Mouse (Mus musculus): ENCODE measurements at regions not wholly inside any gene's neighbourhood (a gene's known extent, or its start where the extent isn't known, plus 50 kb on each side); places are given as distances from the start of the nearest gene placed in this dataset.
A peak's percentile ranks its signal among the peaks of the same experiment; 100 is the strongest.

DNA sequence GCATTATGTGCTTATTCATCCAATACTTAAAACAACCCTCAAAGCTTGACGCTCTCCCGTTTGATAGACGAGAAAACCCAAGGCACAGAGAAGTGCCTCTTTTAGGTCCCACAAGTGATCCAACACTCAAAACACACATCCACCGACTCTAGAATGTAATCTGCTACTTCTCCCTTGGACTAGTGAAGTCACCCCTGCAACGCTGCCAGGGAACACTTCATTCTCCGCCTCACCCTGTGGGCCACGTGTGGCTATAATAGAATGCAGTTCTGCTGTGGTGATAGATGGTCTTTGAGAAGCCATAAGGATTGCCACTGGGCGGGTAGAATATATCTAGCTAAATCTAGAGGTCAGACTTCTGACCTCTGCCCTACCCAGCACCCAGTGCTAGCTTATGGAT, 57.0 kb upstream of the Kdm7a start:
- Histone ChIP-seq H3K27me3 (ENCODE audit: control insufficient read depth, insufficient read depth, low read length) (no peaks in the 10 kb centered on the region), H3K4me2 (ENCODE audit: low read depth, low read length) (no peak overlapping the region), H3K9me3 (replicated peaks; ENCODE audit: control insufficient read depth, low read length) (no peaks in the 10 kb centered on the region), H3K4me3 (ENCODE audit: low read length) (no peak overlapping the region), H3K4me1 (ENCODE audit: control insufficient read depth, insufficient read depth, low read length) (peaks cover 14% of the 10 kb centered on the region), H3K36me3 (ENCODE audit: control insufficient read depth, insufficient read depth) (no peaks in the 10 kb centered on the region), H3K27ac (ENCODE audit: low read length) (no peak overlapping the region), H3K9ac (ENCODE audit: low read length) (no peak overlapping the region)
- WGBS = 57% methylated on average over 8 of the region's 8 CpGs
- no peak; the same call in 1 of the 2 replicates for ATAC-seq (replicated peaks; ENCODE audit: extremely low read depth, insufficient read depth, low FRiP score)

DNA sequence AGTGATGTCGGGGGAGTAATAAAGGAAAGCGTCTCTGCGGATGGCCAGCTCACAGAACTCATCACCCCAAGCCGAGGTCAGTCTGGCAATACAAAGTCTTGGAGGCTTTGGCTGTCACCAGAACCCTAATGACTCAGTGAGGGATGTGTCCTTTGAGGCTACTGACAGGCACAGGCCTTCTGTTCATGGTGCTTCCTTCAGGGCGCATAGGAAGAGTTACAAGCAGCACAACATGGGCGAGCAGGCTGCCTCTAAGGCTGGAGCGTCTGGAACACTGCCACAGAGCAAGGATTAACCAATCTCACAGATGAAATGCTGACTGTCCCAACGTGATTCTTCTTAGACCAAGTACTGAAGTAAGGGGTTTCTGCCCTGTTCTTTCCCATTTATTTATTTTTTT, 55.4 kb upstream of the Kdm7a start:
- no peaks in the 10 kb centered on the region for H3K27me3 ChIP-seq (ENCODE audit: control insufficient read depth, insufficient read depth, low read length)
- WGBS = 73% methylated on average over 8 of the region's 8 CpGs
- no peak for ATAC-seq (replicated peaks; ENCODE audit: extremely low read depth, insufficient read depth, low FRiP score)

DNA sequence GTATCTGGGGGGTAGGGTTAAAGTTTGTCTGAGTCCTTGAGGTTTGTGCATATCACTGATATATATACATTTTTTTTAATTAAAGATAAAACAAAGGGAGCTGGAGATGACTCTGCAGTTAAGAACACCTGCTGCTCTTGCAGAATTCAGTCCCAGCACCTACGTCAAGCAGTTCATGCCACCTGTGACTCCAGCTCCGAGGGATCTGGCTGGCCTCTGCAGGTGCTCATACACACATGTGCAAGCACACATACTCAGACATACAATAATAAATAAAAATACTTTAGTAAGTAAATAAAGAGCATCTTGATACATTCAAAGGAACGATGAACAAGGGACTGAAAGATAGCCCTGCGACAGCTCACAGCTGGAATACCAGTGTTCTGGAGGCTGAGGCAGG, 53.9 kb upstream of the Kdm7a start:
- H3K9ac ChIP-seq (ENCODE audit: low read length) = no peak overlapping the region
- ATAC-seq (replicated peaks; ENCODE audit: extremely low read depth, insufficient read depth, low FRiP score) = no peak
- no peak overlapping the region for H3K27ac ChIP-seq (ENCODE audit: low read length)
- no peaks in the 10 kb centered on the region for H3K9me3 ChIP-seq (replicated peaks; ENCODE audit: control insufficient read depth, low read length)
- H3K4me3 ChIP-seq (ENCODE audit: low read length) = no peak overlapping the region
- H3K27me3 ChIP-seq (ENCODE audit: control insufficient read depth, insufficient read depth, low read length) = no peaks in the 10 kb centered on the region
- no peaks in the 10 kb centered on the region for H3K36me3 ChIP-seq (ENCODE audit: control insufficient read depth, insufficient read depth)
- H3K4me2 ChIP-seq (ENCODE audit: low read depth, low read length) = no peak overlapping the region
- peaks cover 22% of the 10 kb centered on the region for H3K4me1 ChIP-seq (ENCODE audit: control insufficient read depth, insufficient read depth, low read length)
- 89% methylated on average over 4 of the region's 4 CpGs for WGBS

More for the DNA sequence above, 55.4 kb upstream of the Kdm7a start:
- Histone ChIP-seq H3K4me1 (ENCODE audit: control insufficient read depth, insufficient read depth, low read length) (peaks cover 22% of the 10 kb centered on the region), H3K9me3 (replicated peaks; ENCODE audit: control insufficient read depth, low read length) (no peaks in the 10 kb centered on the region), H3K27ac (ENCODE audit: low read length) (no peak overlapping the region), H3K36me3 (ENCODE audit: control insufficient read depth, insufficient read depth) (no peaks in the 10 kb centered on the region), H3K4me2 (ENCODE audit: low read depth, low read length) (no peak overlapping the region), H3K9ac (ENCODE audit: low read length) (no peak overlapping the region), H3K4me3 (ENCODE audit: low read length) (no peak overlapping the region)

- H3K27ac ChIP-seq (ENCODE audit: low read length) = no peak overlapping the region
- H3K4me2 ChIP-seq (ENCODE audit: low read depth, low read length) = no peak overlapping the region
- no peak overlapping the region for H3K4me3 ChIP-seq (ENCODE audit: low read length)
- no peak overlapping the region for H3K9ac ChIP-seq (ENCODE audit: low read length)
- peaks cover 13% of the 10 kb centered on the region for H3K4me1 ChIP-seq (ENCODE audit: control insufficient read depth, insufficient read depth, low read length)
- no peaks in the 10 kb centered on the region for H3K27me3 ChIP-seq (ENCODE audit: control insufficient read depth, insufficient read depth, low read length)
- 93% methylated on average over 1 of the region's 1 CpGs for WGBS
- H3K36me3 ChIP-seq (ENCODE audit: control insufficient read depth, insufficient read depth) = no peaks in the 10 kb centered on the region
- ATAC-seq (replicated peaks; ENCODE audit: extremely low read depth, insufficient read depth, low FRiP score) = no peak
- no peaks in the 10 kb centered on the region for H3K9me3 ChIP-seq (replicated peaks; ENCODE audit: control insufficient read depth, low read length)
Measured at GRCm38 (mm10) chr6:39259129-39259528, 52.5 kb upstream of the Kdm7a start.

DNA sequence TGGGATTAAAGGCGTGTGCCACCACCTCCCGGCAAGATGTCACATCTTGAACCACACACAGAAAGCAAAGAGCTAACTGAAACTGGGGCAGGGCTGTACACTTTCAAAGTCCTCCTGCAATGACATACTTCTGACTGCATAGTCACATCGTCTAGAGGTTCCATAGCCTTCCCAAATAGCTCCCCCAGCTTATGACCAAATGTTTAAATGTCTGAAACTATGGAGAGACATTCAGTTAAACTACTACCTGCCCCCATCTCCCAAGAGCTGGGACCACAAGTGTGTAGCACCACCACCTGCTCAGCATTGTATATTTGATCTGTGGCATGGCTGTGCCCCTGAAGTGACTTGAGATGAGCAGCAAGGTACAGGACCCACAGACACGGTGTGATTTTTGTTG, 52.1 kb upstream of the Kdm7a start:
- Histone ChIP-seq H3K27me3 (ENCODE audit: control insufficient read depth, insufficient read depth, low read length) (no peaks in the 10 kb centered on the region), H3K4me3 (ENCODE audit: low read length) (no peak overlapping the region), H3K27ac (ENCODE audit: low read length) (no peak overlapping the region), H3K9me3 (replicated peaks; ENCODE audit: control insufficient read depth, low read length) (no peaks in the 10 kb centered on the region), H3K9ac (ENCODE audit: low read length) (no peak overlapping the region), H3K4me1 (ENCODE audit: control insufficient read depth, insufficient read depth, low read length) (peaks cover 9% of the 10 kb centered on the region), H3K36me3 (ENCODE audit: control insufficient read depth, insufficient read depth) (no peaks in the 10 kb centered on the region), H3K4me2 (ENCODE audit: low read depth, low read length) (no peak overlapping the region)
- WGBS = 83% methylated on average over 4 of the region's 4 CpGs
- no peak for ATAC-seq (replicated peaks; ENCODE audit: extremely low read depth, insufficient read depth, low FRiP score)

- ATAC-seq (replicated peaks; ENCODE audit: extremely low read depth, insufficient read depth, low FRiP score) = no peak
- Histone ChIP-seq H3K9me3 (replicated peaks; ENCODE audit: control insufficient read depth, low read length) (no peaks in the 10 kb centered on the region), H3K4me1 (ENCODE audit: control insufficient read depth, insufficient read depth, low read length) (peaks cover 8% of the 10 kb centered on the region), H3K27ac (ENCODE audit: low read length) (0 out of 2 replicates have a peak overlapping the region, but pooled peaks have one; percentile 7), H3K27me3 (ENCODE audit: control insufficient read depth, insufficient read depth, low read length) (no peaks in the 10 kb centered on the region), H3K9ac (ENCODE audit: low read length) (peak overlapping the region; percentile 71), H3K4me3 (ENCODE audit: low read length) (peak overlapping the region; percentile 58), H3K36me3 (ENCODE audit: control insufficient read depth, insufficient read depth) (no peaks in the 10 kb centered on the region), H3K4me2 (ENCODE audit: low read depth, low read length) (peak overlapping the region; percentile 93)
- 49% methylated on average over 7 of the region's 7 CpGs for WGBS
Measured at GRCm38 (mm10) chr6:39257667-39258395, 51.2 kb upstream of the Kdm7a start.

DNA sequence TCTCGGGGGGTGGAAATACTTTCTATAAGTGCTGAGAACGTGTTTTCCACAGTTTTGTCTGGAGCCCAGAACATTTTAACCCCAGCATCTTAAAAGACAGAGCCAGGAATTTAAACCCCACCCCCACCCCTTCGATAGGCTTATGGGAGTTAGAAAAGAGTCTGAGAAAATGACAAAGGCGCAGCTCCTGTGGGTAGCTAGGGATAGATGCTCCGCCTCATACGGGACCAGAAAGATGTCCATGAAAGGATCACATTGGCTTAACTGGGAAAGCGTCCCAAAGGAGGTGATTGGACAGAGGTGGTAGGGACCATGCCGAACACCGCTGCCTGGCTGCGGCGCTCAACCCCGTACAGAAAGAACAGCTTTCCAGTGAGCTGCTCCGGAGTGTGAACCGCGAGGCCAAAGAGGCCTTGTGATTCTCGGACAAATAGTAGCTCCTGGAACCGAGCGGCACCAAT, 50.6 kb upstream of the Kdm7a start:
- 0 out of 2 replicates have a peak, but pooled peaks have one; percentile 42 for ATAC-seq (replicated peaks; ENCODE audit: extremely low read depth, insufficient read depth, low FRiP score)

GRCm38 (mm10) chr6:39256304-39257103, 49.9 kb upstream of the Kdm7a start:
- whole genome bisulfite sequencing = 5% methylated on average over 48 of the region's 48 CpGs
- H3K4me3 ChIP-seq (ENCODE audit: low read length) = peak overlapping the region; percentile 58
- no peaks in the 10 kb centered on the region for H3K36me3 ChIP-seq (ENCODE audit: control insufficient read depth, insufficient read depth)
- no peaks in the 10 kb centered on the region for H3K9me3 ChIP-seq (replicated peaks; ENCODE audit: control insufficient read depth, low read length)
- H3K4me2 ChIP-seq (ENCODE audit: low read depth, low read length) = peak overlapping the region; percentile 93
- H3K27ac ChIP-seq (ENCODE audit: low read length) = peak overlapping the region; percentile 44
- peak overlapping the region; percentile 71 for H3K9ac ChIP-seq (ENCODE audit: low read length)
- peak; percentile 68 for ATAC-seq (replicated peaks; ENCODE audit: extremely low read depth, insufficient read depth, low FRiP score)
- H3K4me1 ChIP-seq (ENCODE audit: control insufficient read depth, insufficient read depth, low read length) = peaks cover 8% of the 10 kb centered on the region
- no peaks in the 10 kb centered on the region for H3K27me3 ChIP-seq (ENCODE audit: control insufficient read depth, insufficient read depth, low read length)

More for the DNA sequence above, 50.6 kb upstream of the Kdm7a start:
- Histone ChIP-seq H3K4me2 (ENCODE audit: low read depth, low read length) (peak overlapping the region; percentile 93), H3K9me3 (replicated peaks; ENCODE audit: control insufficient read depth, low read length) (no peaks in the 10 kb centered on the region), H3K27ac (ENCODE audit: low read length) (peak overlapping the region; percentile 49), H3K4me3 (ENCODE audit: low read length) (peak overlapping the region; percentile 58), H3K36me3 (ENCODE audit: control insufficient read depth, insufficient read depth) (no peaks in the 10 kb centered on the region), H3K4me1 (ENCODE audit: control insufficient read depth, insufficient read depth, low read length) (peaks cover 8% of the 10 kb centered on the region), H3K9ac (ENCODE audit: low read length) (peak overlapping the region; percentile 71), H3K27me3 (ENCODE audit: control insufficient read depth, insufficient read depth, low read length) (no peaks in the 10 kb centered on the region)
- WGBS = 1% methylated on average over 18 of the region's 18 CpGs

Data from heart, embryonic 16.5 days (tissue).